Mouse (Mus musculus): ENCODE results near the gene Ice2. TPM values are rescaled to one million over a fixed set of nuclear protein-coding genes. Genes with fewer than 3 reads are reported as not detected.

Ice2 gene
- total RNA-seq, 2 experiments from 2014 or later = 20.4 to 20.8 TPM

DNA sequence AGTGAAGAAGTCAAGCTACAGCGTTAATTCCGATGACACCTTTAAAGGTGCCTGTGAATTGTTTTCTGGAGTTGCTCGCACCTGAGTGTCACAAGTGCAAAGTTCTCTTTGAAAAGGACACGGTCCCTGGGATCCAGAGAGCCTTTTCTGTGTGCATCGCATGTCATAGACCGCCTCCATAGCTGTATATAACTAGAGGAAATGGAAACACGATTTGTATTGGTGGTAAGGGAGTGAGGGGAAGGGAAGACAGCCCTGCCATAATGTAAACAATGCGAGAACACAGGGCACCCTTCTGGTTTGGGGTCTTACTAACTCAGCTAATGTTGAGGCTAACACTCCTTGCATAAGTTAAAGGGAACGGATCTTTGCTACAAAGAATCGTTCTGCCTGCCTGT lies 746 bp downstream of the Ice2 start:
- no peak for DNase-seq (ENCODE audit: low spot score in 2 of 2)

DNA sequence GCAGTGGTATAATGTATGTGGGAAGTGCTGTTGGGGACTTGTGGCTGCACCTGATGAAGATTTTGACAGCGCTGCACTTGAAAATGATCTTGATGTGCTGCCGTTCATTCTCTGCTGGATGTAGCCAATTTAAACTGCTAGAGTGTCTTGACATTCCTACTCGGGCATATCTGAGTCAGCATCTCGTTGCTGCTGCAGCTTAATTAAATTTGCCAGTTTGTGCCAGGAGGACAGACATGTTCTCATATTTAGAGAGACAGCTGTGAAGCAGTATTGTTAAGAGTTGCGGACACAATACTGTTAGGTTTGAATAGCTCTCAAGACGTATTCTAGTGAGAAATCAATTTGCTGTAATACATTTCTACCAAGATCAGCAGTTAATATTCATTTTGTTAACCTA lies 7.0 kb downstream of the Ice2 start:
- DNase-seq (ENCODE audit: low spot score in 2 of 2) = no peak

- DNase-seq (ENCODE audit: low spot score in 2 of 2) = no peak
These were observed 21.8 kb downstream of the Ice2 start for GRCm38 (mm10) chr9:69419476-69419875.

DNA sequence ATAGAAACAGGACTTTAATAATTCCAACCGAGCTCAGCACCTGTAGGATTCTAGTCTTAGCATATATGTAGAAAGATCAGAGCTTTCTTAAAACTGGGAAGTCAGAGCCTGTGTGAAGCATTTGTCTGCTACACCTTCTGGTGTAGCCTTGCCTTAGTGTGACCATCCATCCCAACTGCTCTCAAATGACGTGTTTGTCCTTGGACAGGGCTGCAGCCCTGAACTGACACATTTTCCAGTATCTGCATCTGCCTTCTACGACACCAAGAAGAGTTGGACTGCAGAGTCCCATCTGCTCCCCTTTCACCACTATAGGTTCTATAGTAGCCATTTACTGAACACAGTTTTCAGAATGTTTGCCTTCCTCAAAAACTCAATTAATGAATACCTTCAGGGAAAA lies 32.8 kb downstream of the Ice2 start:
- no peak for DNase-seq (ENCODE audit: low spot score in 2 of 2)

DNA sequence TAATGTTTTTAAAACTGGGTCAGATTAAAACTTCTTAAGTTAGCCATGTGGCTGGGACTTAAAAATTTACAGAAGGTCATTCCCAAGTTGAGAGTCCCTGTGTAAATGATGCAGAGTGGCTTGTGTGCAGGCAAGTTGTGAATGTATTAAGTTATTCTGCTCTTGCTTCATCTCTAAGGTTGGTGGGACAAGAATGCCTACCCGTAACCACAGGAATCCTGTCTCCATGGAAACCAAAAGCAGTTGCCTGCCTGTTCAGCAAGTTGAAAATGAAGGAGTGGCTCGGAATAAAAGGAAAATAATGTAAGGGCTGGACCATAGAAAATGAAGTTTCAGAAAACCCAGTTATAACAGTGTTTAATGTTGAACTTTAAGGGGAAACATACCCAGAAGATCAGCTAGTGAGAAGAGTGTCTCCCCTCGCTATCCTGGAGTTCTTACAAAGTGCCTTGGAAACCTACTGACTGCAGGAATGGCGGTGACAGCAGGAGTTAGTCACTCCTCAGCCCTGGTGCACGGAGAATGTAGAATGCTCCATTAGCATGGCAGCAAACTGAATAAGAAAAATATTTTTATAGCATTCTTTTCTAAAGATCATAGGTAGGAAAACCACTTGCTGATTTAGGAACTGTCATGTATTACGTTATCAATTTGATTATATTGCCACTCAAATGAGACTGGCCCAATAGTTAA lies 34.3 kb downstream of the Ice2 start:
- DNase-seq (ENCODE audit: low spot score in 2 of 2) = no peak

GRCm38 (mm10) chr9:69435194-69435593 lies 37.5 kb downstream of the Ice2 start:
- no peak for DNase-seq (ENCODE audit: low spot score in 2 of 2)

DNA sequence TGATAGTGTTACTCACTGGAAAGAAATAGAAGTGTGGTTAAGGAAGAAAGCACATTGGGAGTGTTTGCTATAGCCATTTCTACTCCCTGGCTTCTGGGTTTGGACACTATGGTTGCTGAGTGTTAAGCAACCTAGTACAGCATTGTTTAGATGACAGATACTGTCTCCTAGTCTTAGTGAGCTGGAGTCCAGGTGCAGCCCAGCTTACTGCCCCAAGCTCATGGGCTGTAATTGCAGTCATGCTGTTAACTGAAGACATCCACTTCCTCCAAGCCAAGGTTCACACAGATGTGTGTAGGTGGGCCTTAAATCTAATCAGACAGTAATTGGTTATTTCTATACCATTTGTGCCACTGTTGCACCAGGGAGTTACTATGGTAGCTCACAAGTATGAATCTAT lies 38.0 kb downstream of the Ice2 start:
- no peak for DNase-seq (ENCODE audit: low spot score in 2 of 2)

- DNase-seq (ENCODE audit: low spot score in 2 of 2) = no peak
These were observed 42.2 kb downstream of the Ice2 start for GRCm38 (mm10) chr9:69439805-69440357.

- DNase-seq (ENCODE audit: low spot score in 2 of 2) = no peak
These were observed 44.8 kb downstream of the Ice2 start for GRCm38 (mm10) chr9:69442471-69443038.

GRCm38 (mm10) chr9:69443203-69443602 lies 45.5 kb downstream of the Ice2 start:
- no peak for DNase-seq (ENCODE audit: low spot score in 2 of 2)

GRCm38 (mm10) chr9:69448801-69449200 lies 51.1 kb downstream of the Ice2 start:
- no peak for DNase-seq (ENCODE audit: low spot score in 2 of 2)

GRCm38 (mm10) chr9:69450636-69451035 lies 52.9 kb downstream of the Ice2 start:
- DNase-seq (ENCODE audit: low spot score in 2 of 2) = no peak

DNA sequence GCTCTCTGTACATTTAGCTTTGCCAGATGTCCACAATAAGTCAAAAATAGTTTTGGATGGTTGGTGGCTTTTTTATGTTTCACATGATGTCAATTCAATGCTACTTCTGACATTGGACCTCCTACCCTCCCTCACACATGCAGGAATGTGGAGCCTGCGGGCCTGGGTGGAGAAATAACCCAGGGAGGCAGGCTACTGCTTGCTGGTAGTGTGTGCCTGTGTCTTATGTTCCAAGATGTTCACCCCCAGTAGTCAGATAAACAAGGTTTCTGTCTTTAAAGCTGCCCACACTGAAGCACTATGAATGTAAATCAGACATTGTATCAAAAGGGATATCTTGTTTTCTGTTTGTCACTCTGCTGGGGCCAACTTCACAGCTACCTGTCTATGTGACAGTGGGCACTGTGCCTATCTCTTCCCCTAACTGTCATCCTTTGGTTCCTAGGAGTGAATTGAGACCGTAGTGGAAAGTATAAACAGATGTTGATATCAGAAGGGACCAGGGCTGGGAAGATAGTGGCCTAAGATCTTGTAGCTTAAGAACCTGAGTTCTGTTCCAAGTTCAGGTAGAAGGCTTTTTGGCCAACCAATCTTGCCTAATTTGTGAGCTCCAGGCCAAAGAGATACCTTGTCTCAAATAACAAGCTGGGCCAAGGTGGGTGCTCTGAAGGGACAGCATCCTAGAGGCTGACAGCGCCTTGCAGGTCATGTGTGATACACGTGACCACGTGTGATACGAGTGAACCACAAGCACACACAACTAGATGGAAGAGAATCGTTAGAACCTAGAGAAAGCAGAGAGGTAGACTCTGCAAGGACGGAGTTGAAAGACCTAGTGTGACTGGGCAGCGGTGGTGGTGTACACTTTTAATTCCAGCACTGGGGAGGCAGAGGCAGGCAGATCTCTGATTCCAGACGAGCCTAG lies 54.4 kb downstream of the Ice2 start:
- DNase-seq (ENCODE audit: low spot score in 2 of 2) = no peak

GRCm38 (mm10) chr9:69453066-69453900 lies 55.6 kb downstream of the Ice2 start, which contains the start of gene Anxa2:
Gene Anxa2 (plus strand): TSS chr9:69453620.
- DNase-seq (ENCODE audit: low spot score in 2 of 2) = peak; percentile 82 to 87

DNA sequence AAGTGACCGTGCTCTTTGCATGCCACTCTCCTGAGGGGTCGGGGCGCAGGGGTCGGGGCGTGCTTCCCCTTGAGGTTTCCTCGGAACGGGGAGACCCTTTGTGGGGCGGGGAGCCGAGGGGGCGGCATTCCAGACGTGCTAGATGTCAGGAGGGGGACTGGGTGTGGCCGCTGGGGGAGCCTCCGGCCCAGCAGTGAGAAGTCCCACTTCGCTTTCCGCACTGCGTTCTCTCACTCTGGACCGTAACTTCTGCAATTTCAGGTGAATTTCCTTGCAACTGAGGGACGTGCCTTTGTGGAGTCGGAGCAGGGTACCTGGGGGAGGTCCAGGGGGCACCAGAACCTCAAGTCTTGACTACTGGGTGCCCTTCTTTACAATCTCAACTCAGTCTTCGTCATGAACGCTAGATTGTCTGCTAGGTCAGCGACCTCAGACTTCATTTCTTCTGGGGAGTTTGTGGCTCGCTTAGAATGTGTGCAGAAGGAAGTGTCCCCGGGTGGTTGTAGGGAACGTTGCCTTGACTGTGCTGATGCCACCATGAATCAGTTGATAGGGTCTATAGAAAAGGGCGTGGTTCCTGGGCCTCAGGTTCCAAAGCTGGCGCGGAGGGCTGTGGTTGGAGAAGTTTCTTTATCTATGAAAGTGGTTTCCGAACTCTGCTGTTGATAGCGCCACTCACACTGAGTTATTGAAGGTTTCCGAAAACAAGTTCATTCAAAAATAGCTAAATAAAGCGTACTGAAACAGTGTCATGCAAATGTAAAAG lies 56.4 kb downstream of the Ice2 start:
- DNase-seq (ENCODE audit: low spot score in 2 of 2) = no peak

DNA sequence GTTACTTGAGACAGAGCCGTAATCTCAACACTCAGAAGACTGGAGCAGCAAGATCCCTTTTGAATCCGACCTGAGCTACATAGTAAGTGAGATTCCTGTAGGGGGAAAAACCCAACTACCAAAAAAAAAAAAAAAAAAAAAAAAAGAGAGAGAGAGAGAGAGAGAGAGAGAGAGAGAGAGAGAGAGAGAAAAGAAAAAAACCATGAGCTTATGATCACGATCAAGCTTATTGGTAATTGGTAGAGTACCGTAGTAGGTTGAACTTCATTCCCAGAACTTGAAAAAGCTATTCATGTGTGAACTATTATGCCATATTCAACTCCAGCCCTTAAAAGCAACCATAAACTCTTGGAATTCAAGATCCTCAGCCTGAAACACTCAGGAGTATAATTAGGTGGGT lies 57.0 kb downstream of the Ice2 start:
- no peak for DNase-seq (ENCODE audit: low spot score in 2 of 2)

DNA sequence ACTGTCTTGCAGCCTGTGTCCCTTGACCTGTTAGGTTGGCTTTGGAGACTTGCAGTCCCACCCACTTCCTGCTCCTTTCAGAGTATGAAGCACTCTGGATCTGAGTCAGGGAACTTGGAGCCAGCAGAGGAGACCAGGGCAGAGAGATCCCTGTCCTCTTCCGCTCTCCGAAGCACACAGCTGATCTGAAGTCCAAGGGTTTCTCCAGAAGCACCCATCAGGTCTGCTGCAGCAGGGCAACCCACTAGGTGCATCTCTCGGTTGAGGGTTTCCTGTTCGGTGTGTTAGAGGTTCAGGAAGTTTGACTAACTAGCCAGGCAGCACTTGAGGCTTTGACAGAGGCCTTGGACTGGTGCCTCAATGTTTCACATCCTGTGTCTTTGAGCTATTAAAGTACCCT lies 57.7 kb downstream of the Ice2 start:
- no peak for DNase-seq (ENCODE audit: low spot score in 2 of 2)

DNA sequence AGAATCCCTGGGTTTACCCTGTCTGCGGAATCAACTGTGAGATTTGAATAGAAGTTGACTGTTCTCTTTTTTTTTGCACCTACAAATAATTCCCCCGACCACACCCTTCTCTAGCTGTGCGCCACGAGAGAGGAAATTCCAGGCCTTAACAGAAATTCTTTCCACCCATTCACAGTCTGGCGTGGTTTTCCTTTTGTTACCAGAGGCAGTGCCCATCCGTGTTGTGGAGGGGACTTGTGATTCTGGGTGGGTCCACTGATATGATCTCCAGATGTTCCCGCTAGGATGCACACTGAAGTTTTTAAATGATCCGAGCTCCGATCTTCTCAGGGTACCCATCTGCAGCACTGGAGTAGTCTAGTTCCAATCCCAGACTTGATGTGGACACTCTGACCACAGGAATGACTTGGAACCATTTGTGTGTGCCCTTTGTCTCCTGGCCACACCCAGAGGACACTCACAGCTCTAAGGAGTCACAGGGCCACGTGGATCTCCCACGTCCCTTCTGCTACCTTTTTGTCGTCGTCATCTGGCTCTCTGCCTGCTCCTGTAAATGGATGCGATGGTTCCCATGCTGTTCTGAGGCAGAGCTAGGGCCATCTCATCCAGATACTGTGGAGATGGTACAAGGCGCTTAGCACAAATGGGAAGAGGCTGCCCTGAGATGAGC lies 58.8 kb downstream of the Ice2 start:
- no peak for DNase-seq (ENCODE audit: low spot score in 2 of 2)

- DNase-seq (ENCODE audit: low spot score in 2 of 2) = no peak
These were observed 59.4 kb downstream of the Ice2 start for GRCm38 (mm10) chr9:69457143-69457542.

Measured in adrenal gland, postnatal 4 days (tissue).